ENCODE assay signal across 16 mouse cellular contexts in the genomic region with DNA sequence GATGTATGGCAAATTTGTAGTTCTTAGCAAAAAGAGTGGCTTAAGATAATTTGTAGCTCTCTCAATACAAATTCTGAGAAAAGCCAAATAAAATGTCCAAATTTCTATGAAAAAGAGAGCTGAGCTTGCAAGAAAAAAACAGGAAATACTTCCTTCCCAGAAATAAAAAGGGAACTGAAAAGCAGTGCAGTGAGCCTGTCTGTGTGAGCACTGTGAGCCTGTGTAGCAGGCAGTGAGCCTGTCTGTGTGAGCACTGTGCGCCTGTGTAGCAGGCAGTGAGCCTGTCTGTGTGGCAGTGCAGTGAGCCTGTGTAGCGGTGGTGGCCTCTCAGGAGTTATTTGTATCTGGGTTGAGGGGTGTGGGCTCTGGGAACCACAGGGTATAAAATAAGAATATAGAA.
A peak's percentile ranks its signal among the peaks of the same experiment; 100 is the strongest.
DNase-seq lines count a peak whose midpoint lies in the region; ATAC-seq and TF ChIP-seq lines count a peak whose summit lies in the region.
"Had no signal": no experiment of that assay in that cellular context is flagged by ENCODE, and none has a peak within 500 bp of the region (broad histone marks: within the 10 kb centered on the region; RNA-seq: fewer than 3 reads in every experiment).

No protein-coding gene starts in this region.

- H3K9me3 ChIP-seq in forebrain, embryonic 11.5 days (ENCODE audit: control insufficient read depth, low read length): no peaks in the 10 kb centered on the region
- H3K9me3 ChIP-seq in forebrain, postnatal 0 days (ENCODE audit: low read length): no peaks in the 10 kb centered on the region
- H3K9me3 ChIP-seq: liver, embryonic 15.5 days had no signal

- no peak overlapping the region for H3K4me2 ChIP-seq in forebrain, embryonic 11.5 days (ENCODE audit: low read depth, low read length, severe bottlenecking)
- no peak overlapping the region for H3K4me2 ChIP-seq in forebrain, postnatal 0 days (ENCODE audit: low read depth)
- H3K4me2 ChIP-seq: liver, embryonic 15.5 days had no signal

- no peak overlapping the region for H3K4me3 ChIP-seq in forebrain, embryonic 11.5 days (ENCODE audit: low read depth, low read length)
- no peak overlapping the region for H3K4me3 ChIP-seq in forebrain, postnatal 0 days (ENCODE audit: low read depth, low read length)
- H3K4me3 ChIP-seq: liver, embryonic 15.5 days; myocyte had no signal

- ATAC-seq in forebrain, embryonic 11.5 days (replicated peaks; ENCODE audit: low FRiP score): peak; percentile 74
- no peak for ATAC-seq in forebrain, postnatal 0 days
- ATAC-seq: Patski had no signal

- H3K27me3 ChIP-seq in forebrain, embryonic 11.5 days (ENCODE audit: control insufficient read depth, insufficient read depth, low read length): no peaks in the 10 kb centered on the region
- H3K27me3 ChIP-seq in forebrain, postnatal 0 days (ENCODE audit: insufficient read depth, low read length): no peaks in the 10 kb centered on the region
- H3K27me3 ChIP-seq: liver, embryonic 15.5 days had no signal

- DNase-seq in forebrain, embryonic 11.5 days (ENCODE audit: low spot score): no peak
- DNase-seq in forebrain, postnatal 0 days: no peak
- peak; percentile 42 to 50 for DNase-seq in spleen, adult 18-20 months
- no peak for DNase-seq in spleen, adult 12 weeks (ENCODE audit: low spot score)
- peak; percentile 30 for DNase-seq in skeletal muscle tissue, adult 2 months (ENCODE audit: low read depth, low spot score)
- no peak for DNase-seq in adrenal gland, postnatal 14 days
- DNase-seq in urinary bladder, adult 18-20 months (ENCODE audit: low spot score in 2 of 2): no peak
- DNase-seq in urinary bladder, postnatal 4 days (ENCODE audit: low spot score in 2 of 2): no peak
- DNase-seq: adrenal gland, postnatal 36 days; cerebellum, adult 9-11 months; gastrocnemius, postnatal 14 days; kidney, adult 11 months; layer of hippocampus, postnatal 36 days had no signal

- no peak overlapping the region for H3K9ac ChIP-seq in forebrain, embryonic 11.5 days (ENCODE audit: low read length)
- no peak overlapping the region for H3K9ac ChIP-seq in forebrain, postnatal 0 days
- H3K9ac ChIP-seq: liver, embryonic 15.5 days had no signal

- WGBS in forebrain, embryonic 11.5 days: 33% methylated on average over 2 of the region's 2 CpGs
- WGBS in forebrain, postnatal 0 days: 39% methylated on average over 2 of the region's 2 CpGs

- no peaks in the 10 kb centered on the region for H3K4me1 ChIP-seq in forebrain, embryonic 11.5 days (replicated peaks; ENCODE audit: control insufficient read depth, insufficient read depth, low read length)
- H3K4me1 ChIP-seq in forebrain, postnatal 0 days (ENCODE audit: insufficient read depth): no peaks in the 10 kb centered on the region
- H3K4me1 ChIP-seq: liver, embryonic 15.5 days had no signal

- TF ChIP-seq CTCF in forebrain, postnatal 0 days (IDR thresholded peaks at IDR 0.05; ENCODE audit: low read depth): no peak

- H3K27ac ChIP-seq in forebrain, embryonic 11.5 days (ENCODE audit: low read depth, low read length): no peak overlapping the region
- no peak overlapping the region for H3K27ac ChIP-seq in forebrain, postnatal 0 days (ENCODE audit: low read depth, low read length)
- H3K27ac ChIP-seq: liver, embryonic 15.5 days had no signal

- no peaks in the 10 kb centered on the region for H3K36me3 ChIP-seq in forebrain, embryonic 11.5 days (ENCODE audit: control insufficient read depth, insufficient read depth, low read length)
- no peaks in the 10 kb centered on the region for H3K36me3 ChIP-seq in forebrain, postnatal 0 days (ENCODE audit: insufficient read depth)
- H3K36me3 ChIP-seq: liver, embryonic 15.5 days had no signal

Comparison
In these comparisons a context has a peak if more than half of its experiments do, and no peak if none do; other contexts are left out.
1. DNase-seq: peak in spleen, adult 18-20 months (2 of 2) and skeletal muscle tissue, adult 2 months (single experiment); none in forebrain, embryonic 11.5 days (single experiment), forebrain, postnatal 0 days (single experiment), spleen, adult 12 weeks (single experiment), adrenal gland, postnatal 14 days (single experiment), urinary bladder, adult 18-20 months (0 of 2) and urinary bladder, postnatal 4 days (0 of 2).